Mouse (Mus musculus): ENCODE data around the gene Spred1. TPM values are rescaled to one million over a fixed set of nuclear protein-coding genes. Genes with fewer than 3 reads are reported as not detected.

Spred1 gene
- total RNA-seq, 2 experiments from 2014 or later = 164 to 174 TPM

GRCm38 (mm10) chr2:117097305-117097704 is 23.9 kb upstream of the Spred1 start:
- intact Hi-C loops (cut with DNase I) = no loop called here

GRCm38 (mm10) chr2:117099316-117099715 is 21.9 kb upstream of the Spred1 start:
- H3K27ac ChIP-seq = no peak overlapping the region

More at GRCm38 (mm10) chr2:117097305-117097704, 23.9 kb upstream of the Spred1 start:
- no peak for TF ChIP-seq CTCF (IDR thresholded peaks at IDR 0.05)
- no peak overlapping the region for H3K4me3 ChIP-seq
- H3K27ac ChIP-seq = no peak overlapping the region
- no peak for DNase-seq (ENCODE audit: extremely low spot score in 1 of 2, low spot score in 2 of 2)

GRCm38 (mm10) chr2:117103461-117103860 is 17.7 kb upstream of the Spred1 start:
- TF ChIP-seq CTCF (IDR thresholded peaks at IDR 0.05) = no peak
- DNase-seq (ENCODE audit: extremely low spot score in 1 of 2, low spot score in 2 of 2) = no peak
- intact Hi-C loops (cut with DNase I) = no loop called here
- no peak overlapping the region for H3K27ac ChIP-seq
- no peak overlapping the region for H3K4me3 ChIP-seq

More at GRCm38 (mm10) chr2:117099316-117099715, 21.9 kb upstream of the Spred1 start:
- intact Hi-C loops (cut with DNase I) = no loop called here
- no peak for DNase-seq (ENCODE audit: extremely low spot score in 1 of 2, low spot score in 2 of 2)
- no peak for TF ChIP-seq CTCF (IDR thresholded peaks at IDR 0.05)
- H3K4me3 ChIP-seq = no peak overlapping the region

GRCm38 (mm10) chr2:117105407-117105806 is 15.8 kb upstream of the Spred1 start:
- TF ChIP-seq CTCF (IDR thresholded peaks at IDR 0.05) = no peak
- peak overlapping the region; percentile 47; the same call in 1 of the 2 replicates for H3K27ac ChIP-seq
- intact Hi-C loops (cut with DNase I) = no loop called here
- no peak overlapping the region for H3K4me3 ChIP-seq
- DNase-seq (ENCODE audit: extremely low spot score in 1 of 2, low spot score in 2 of 2) = no peak

GRCm38 (mm10) chr2:117108059-117108458 is 13.1 kb upstream of the Spred1 start:
- DNase-seq (ENCODE audit: extremely low spot score in 1 of 2, low spot score in 2 of 2) = no peak
- Histone ChIP-seq H3K27ac (no peak overlapping the region), H3K4me3 (no peak overlapping the region)
- TF ChIP-seq CTCF (IDR thresholded peaks at IDR 0.05) = no peak
- intact Hi-C loops (cut with DNase I) = no loop called here

- Histone ChIP-seq H3K27ac (no peak overlapping the region), H3K4me3 (no peak overlapping the region)
- intact Hi-C loops (cut with DNase I) = no loop called here
- no peak for TF ChIP-seq CTCF (IDR thresholded peaks at IDR 0.05)
- DNase-seq (ENCODE audit: extremely low spot score in 1 of 2, low spot score in 2 of 2) = no peak
Observed at GRCm38 (mm10) chr2:117109296-117109695, 11.9 kb upstream of the Spred1 start.

GRCm38 (mm10) chr2:117110355-117110866 is 10.8 kb upstream of the Spred1 start:
- intact Hi-C loops (cut with DNase I) = no loop called here
- TF ChIP-seq CTCF (IDR thresholded peaks at IDR 0.05) = no peak
- Histone ChIP-seq H3K27ac (no peak overlapping the region), H3K4me3 (no peak overlapping the region)
- DNase-seq (ENCODE audit: extremely low spot score in 1 of 2, low spot score in 2 of 2) = no peak

- H3K4me3 ChIP-seq = no peak overlapping the region
- H3K27ac ChIP-seq = no peak overlapping the region
- DNase-seq (ENCODE audit: extremely low spot score in 1 of 2, low spot score in 2 of 2) = no peak
- no peak for TF ChIP-seq CTCF (IDR thresholded peaks at IDR 0.05)
- intact Hi-C loops (cut with DNase I) = no loop called here
Observed at GRCm38 (mm10) chr2:117113262-117113661, 7.9 kb upstream of the Spred1 start.

GRCm38 (mm10) chr2:117113762-117114161 is 7.4 kb upstream of the Spred1 start:
- no peak for TF ChIP-seq CTCF (IDR thresholded peaks at IDR 0.05)
- no peak for DNase-seq (ENCODE audit: extremely low spot score in 1 of 2, low spot score in 2 of 2)
- intact Hi-C loops (cut with DNase I) = no loop called here
- no peak overlapping the region for H3K4me3 ChIP-seq
- H3K27ac ChIP-seq = no peak overlapping the region

- no peak overlapping the region for H3K27ac ChIP-seq
- no peak for TF ChIP-seq CTCF (IDR thresholded peaks at IDR 0.05)
- no peak for DNase-seq (ENCODE audit: extremely low spot score in 1 of 2, low spot score in 2 of 2)
- intact Hi-C loops (cut with DNase I) = no loop called here
- no peak overlapping the region for H3K4me3 ChIP-seq
Observed at GRCm38 (mm10) chr2:117118516-117118915, 2.7 kb upstream of the Spred1 start.

- intact Hi-C loops (cut with DNase I) = loop anchor here (1.0 to 5.0 kb wide), 7 partner anchors 61 to 219 kb away; no protein-coding TSS in a partner anchor
- TF ChIP-seq CTCF (IDR thresholded peaks at IDR 0.05) = no peak
- DNase-seq (ENCODE audit: extremely low spot score in 1 of 2, low spot score in 2 of 2) = peak; percentile 82
- Histone ChIP-seq H3K27ac (peak overlapping the region; percentile 100), H3K4me3 (peak overlapping the region; percentile 93)
Observed at GRCm38 (mm10) chr2:117119291-117120245, 1.6 kb upstream of the Spred1 start.
